Comparison of ENCODE assay signal across 9 mouse cellular contexts in genomic region chr17:31510944-31511343, GRCm38 (mm10). TPM values are rescaled to one million over a fixed set of nuclear protein-coding genes. Genes with fewer than 3 reads are reported as not detected.
DNase-seq lines count a peak whose midpoint lies in the region; TF ChIP-seq lines count a peak whose summit lies in the region.
"Had no signal": no experiment of that assay in that cellular context is flagged by ENCODE, and none has a peak within 500 bp of the region (broad histone marks: within the 10 kb centered on the region; RNA-seq: fewer than 3 reads in every experiment).

No protein-coding gene starts in this region.

- peak; percentile 31 for TF ChIP-seq CTCF in layer of hippocampus, adult 2 months (conservative IDR thresholded peaks at IDR 0.05)

- H3K27ac ChIP-seq in layer of hippocampus, adult 2 months = no peak overlapping the region
- no peak overlapping the region for H3K27ac ChIP-seq in brown adipose tissue, adult 24 weeks (replicated peaks; ENCODE audit: low read depth, low read length)

- H3ac ChIP-seq in myocyte (ENCODE audit: control insufficient read depth, insufficient read length) = no peak overlapping the region

- H3K27me3 ChIP-seq in myocyte (ENCODE audit: control insufficient read depth, insufficient read depth, insufficient read length) = no peaks in the 10 kb centered on the region

- H3K4me2 ChIP-seq in myocyte (ENCODE audit: low read depth) = peak overlapping the region; percentile 94

- no peak for DNase-seq in layer of hippocampus, adult 2 months (ENCODE audit: low spot score in 2 of 2)
- no peak for DNase-seq in layer of hippocampus, adult 18-20 months (ENCODE audit: low spot score in 2 of 2)
- peak; percentile 32 for DNase-seq in induced T-regulatory cell, adult 2 months (ENCODE audit: low read depth)
- DNase-seq in yolk sac, embryonic 10.5 days (ENCODE audit: low spot score) = no peak
- DNase-seq in cerebellum, postnatal 4 days (ENCODE audit: low spot score in 2 of 2) = no peak
- no peak for DNase-seq in layer of hippocampus, postnatal 14 days (ENCODE audit: low spot score in 2 of 2)
- DNase-seq: thymus, postnatal 14 days had no signal

- TF ChIP-seq POLR2A in myocyte (IDR thresholded peaks at IDR 0.05; ENCODE audit: insufficient read length, low read depth) = no peak

- no peak overlapping the region for H3K4me3 ChIP-seq in layer of hippocampus, adult 2 months
- H3K4me3 ChIP-seq in brown adipose tissue, adult 24 weeks (ENCODE audit: insufficient read depth, low read depth, low read length) = peak overlapping the region; percentile 85; the same call in 1 of the 2 replicates
- peak overlapping the region; percentile 92 for H3K4me3 ChIP-seq in myocyte

- H3K4me1 ChIP-seq in brown adipose tissue, adult 24 weeks (ENCODE audit: control insufficient read depth, insufficient read depth, insufficient read length, low read length) = peaks cover 3% of the 10 kb centered on the region; the same call in 1 of the 2 replicates

- peaks cover 15% of the 10 kb centered on the region for H3K36me3 ChIP-seq in myocyte (ENCODE audit: control insufficient read depth, insufficient read depth)

- H3K79me2 ChIP-seq in myocyte (ENCODE audit: control insufficient read depth, insufficient read depth) = peaks cover 20% of the 10 kb centered on the region

TF ChIP-seq in myocyte, 11 proteins besides CTCF, POLR2A, EP300 and RAD21:
- TF ChIP-seq E2F4 (IDR thresholded peaks at IDR 0.05; ENCODE audit: insufficient read depth) (no peak), TCF3 (IDR thresholded peaks at IDR 0.05; ENCODE audit: insufficient read length, low read depth) (no peak), MYOG (IDR thresholded peaks at IDR 0.05; ENCODE audit: control insufficient read depth in 1 of 3, insufficient read depth in 1 of 3, insufficient read length in 2 of 3, low read depth in 2 of 3) (no peak), TCF12 (IDR thresholded peaks at IDR 0.05; ENCODE audit: insufficient read depth, poor library complexity, severe bottlenecking) (no peak), CEBPB (IDR thresholded peaks at IDR 0.05; ENCODE audit: insufficient read depth, poor library complexity, severe bottlenecking) (no peak), MYOD1 (IDR thresholded peaks at IDR 0.05; ENCODE audit: control insufficient read depth in 1 of 3, insufficient read length in 2 of 3, low read depth in 2 of 3) (no peak), REST (IDR thresholded peaks at IDR 0.05; ENCODE audit: insufficient read depth, insufficient read length) (no peak), USF1 (IDR thresholded peaks at IDR 0.05; ENCODE audit: low read depth) (no peak), POLR2AphosphoS2 (IDR thresholded peaks at IDR 0.05; ENCODE audit: insufficient read length, low read depth) (no peak), SRF (IDR thresholded peaks at IDR 0.05; ENCODE audit: control insufficient read depth, insufficient read length, low read depth) (no peak), MAX (IDR thresholded peaks at IDR 0.05; ENCODE audit: low read depth) (no peak)

RNA-seq across cellular contexts. Expression of gene Wdr4, which starts 8.8 kb away (rescaled TPM):
- 10 to 100 TPM; 25.9 to 29.9 TPM for total RNA-seq in layer of hippocampus, adult 2 months (2021)
- total RNA-seq in layer of hippocampus, adult 18-20 months (2021) = 10 to 100 TPM; 22.1 to 25.0 TPM
- 7.0 and 15.9 TPM in 2 replicates for polyA plus RNA-seq in brown adipose tissue, adult 24 weeks (2012; ENCODE audit: insufficient read depth, insufficient read length, missing spikeins)
- polyA plus RNA-seq in myocyte (2012; fragmentation: generic; extraction: Trizol) = 26.1 TPM
- 10 to 100 TPM; 24.7 to 29.8 TPM for total RNA-seq in layer of hippocampus, postnatal 14 days (2021)

RNA-seq across cellular contexts. Expression of gene Ndufv3, which starts 9.0 kb away (rescaled TPM):
- total RNA-seq in layer of hippocampus, adult 2 months (2021) = 100 to 1,000 TPM; 257 to 258 TPM
- total RNA-seq in layer of hippocampus, adult 18-20 months (2021) = 100 to 1,000 TPM; 245 to 254 TPM
- polyA plus RNA-seq in brown adipose tissue, adult 24 weeks (2012; ENCODE audit: insufficient read depth, insufficient read length, missing spikeins) = 1,109 and 1,394 TPM in 2 replicates
- polyA plus RNA-seq in myocyte (2012; fragmentation: generic; extraction: Trizol) = 469 TPM
- total RNA-seq in layer of hippocampus, postnatal 14 days (2021) = 100 to 1,000 TPM; 319 to 320 TPM

RNA-seq across cellular contexts. Expression of gene Pknox1, which starts 53.6 kb away (rescaled TPM):
- total RNA-seq in layer of hippocampus, adult 2 months (2021) = 10 to 100 TPM; 13.6 to 14.6 TPM
- total RNA-seq in layer of hippocampus, adult 18-20 months (2021) = 10 to 100 TPM; 10.3 to 15.0 TPM
- 5.8 and 7.0 TPM in 2 replicates for polyA plus RNA-seq in brown adipose tissue, adult 24 weeks (2012; ENCODE audit: insufficient read depth, insufficient read length, missing spikeins)
- 15.3 TPM for polyA plus RNA-seq in myocyte (2012; fragmentation: generic; extraction: Trizol)
- 10 to 100 TPM; 15.3 to 18.9 TPM for total RNA-seq in layer of hippocampus, postnatal 14 days (2021)
